Mouse (Mus musculus) CD8-positive naive resting alpha-beta T cell, adult 2 months (primary cell): ENCODE data around the gene Dok3.

Experiments used
- DNase-seq, 2 experiments: peaks; one replicate each; pipeline ENCODE4 v3.0.0; 2022; ENCODE audit warnings: low read depth in 2 of 2, low spot score in 2 of 2

Dok3 gene

GRCm38 (mm10) chr13:55542891-55543290 is 13.8 kb upstream of the Dok3 start:
- DNase-seq = no peak

- DNase-seq = peak in 1 of 2 experiments; percentile 28
Measured at GRCm38 (mm10) chr13:55540933-55541332, 11.8 kb upstream of the Dok3 start.

- peak; percentile 98 to 99 for DNase-seq
Measured at GRCm38 (mm10) chr13:55536194-55537175, 7.4 kb upstream of the Dok3 start, which contains the start of gene Ddx41. Ddx41 (minus strand) TSS chr13:55536658.

- DNase-seq = no peak
Measured at GRCm38 (mm10) chr13:55535796-55536193, 6.7 kb upstream of the Dok3 start.

- DNase-seq = no peak
Measured at GRCm38 (mm10) chr13:55535191-55535590, 6.1 kb upstream of the Dok3 start.

- no peak for DNase-seq
Measured at GRCm38 (mm10) chr13:55527834-55528772, 993 bp downstream of the Dok3 start.

- no peak for DNase-seq
Measured at GRCm38 (mm10) chr13:55527212-55527611, 1.9 kb downstream of the Dok3 start.

- DNase-seq = no peak
Measured at GRCm38 (mm10) chr13:55525733-55526553, 3.2 kb downstream of the Dok3 start.

GRCm38 (mm10) chr13:55523951-55524600 is 5.0 kb downstream of the Dok3 start:
- no peak for DNase-seq

- no peak for DNase-seq
Measured at GRCm38 (mm10) chr13:55523278-55523677, 5.8 kb downstream of the Dok3 start.

- no peak for DNase-seq
Measured at GRCm38 (mm10) chr13:55522730-55523129, 6.4 kb downstream of the Dok3 start.

- no peak for DNase-seq
Measured at GRCm38 (mm10) chr13:55519606-55520005, 9.5 kb downstream of the Dok3 start.

- peak; percentile 87 to 91 for DNase-seq
Measured at GRCm38 (mm10) chr13:55516955-55517354, 12.1 kb downstream of the Dok3 start.

GRCm38 (mm10) chr13:55513828-55514227 is 15.3 kb downstream of the Dok3 start:
- DNase-seq = no peak

- DNase-seq = peak; percentile 79 to 87
Measured at GRCm38 (mm10) chr13:55513111-55513748, 15.9 kb downstream of the Dok3 start, which contains the start of gene Pdlim7. Pdlim7 (minus strand) TSS chr13:55513676.

GRCm38 (mm10) chr13:55512379-55513031 is 16.6 kb downstream of the Dok3 start:
- no peak for DNase-seq

GRCm38 (mm10) chr13:55511492-55511861 is 17.6 kb downstream of the Dok3 start:
- no peak for DNase-seq

- no peak for DNase-seq
Measured at GRCm38 (mm10) chr13:55510668-55511491, 18.2 kb downstream of the Dok3 start.
